Mouse (Mus musculus) kidney, embryonic 14.5 days (tissue): Measurements from ENCODE around the gene Anapc13. TPM values are rescaled to one million over a fixed set of nuclear protein-coding genes. Genes with fewer than 3 reads are reported as not detected.

Experiments used
- ATAC-seq: fragments of 200-750 bp; cut with Nextera tagmentation; 2 replicates; pipeline ENCODE4 v1.8.0; 2017; ENCODE audit warnings: moderate number of reproducible peaks, mild to moderate bottlenecking, moderate TSS enrichment, moderate library complexity; ENCODE audit not compliant: low FRiP score, low TSS enrichment
- H3K27ac ChIP-seq: fragments of 300-500 bp; sonication (generic); 2 replicates; pipeline ENCODE4 v1.5.1; 2014; ENCODE audit warnings: low read depth, mild to moderate bottlenecking, low read length, moderate library complexity, mixed read lengths
- H3K27me3 ChIP-seq: fragments of 300-500 bp; sonication (generic); 2 replicates; pipeline ENCODE4 v1.6.1; 2014; ENCODE audit warnings: mild to moderate bottlenecking, low read length; ENCODE audit not compliant: control insufficient read depth, insufficient read depth
- H3K36me3 ChIP-seq: fragments of 300-500 bp; sonication (generic); 2 replicates; pipeline ENCODE4 v1.6.1; 2014; ENCODE audit warnings: low read length, mixed read lengths; ENCODE audit not compliant: control insufficient read depth, insufficient read depth
- H3K4me1 ChIP-seq: fragments of 300-500 bp; sonication (generic); 2 replicates; pipeline ENCODE4 v1.6.1; 2014; ENCODE audit warnings: low read length, mixed read lengths; ENCODE audit not compliant: control insufficient read depth, insufficient read depth
- H3K4me2 ChIP-seq: fragments of 300-500 bp; sonication (generic); replicated peaks from 2 replicates; pipeline ENCODE4 v1.6.1; 2014; ENCODE audit warnings: low read depth, mild to moderate bottlenecking, low read length
- H3K4me3 ChIP-seq: fragments of 300-500 bp; sonication (generic); 2 replicates; pipeline ENCODE4 v1.5.1; 2014; ENCODE audit warnings: mild to moderate bottlenecking, low read length
- H3K9ac ChIP-seq: fragments of 300-500 bp; sonication (generic); 2 replicates; pipeline ENCODE4 v1.6.1; 2014; ENCODE audit warnings: low read depth, mild to moderate bottlenecking, low read length, moderate library complexity
- H3K9me3 ChIP-seq: fragments of 300-500 bp; sonication (generic); 2 replicates; pipeline ENCODE4 v1.6.1; 2016; ENCODE audit warnings: low read length; ENCODE audit not compliant: control insufficient read depth
- WGBS: fragments of 180-500 bp; shearing (Covaris S2); extraction: QIAGEN DNeasy Blood & Tissue Kit; methylation state at CpG from one replicate; pipeline ENCODE4 v1.1.7; 2014; 5-methylcytosine and 5-hydroxymethylcytosine counted together
- polyA plus RNA-seq: library from polyadenylated mRNA; unstranded; fragments of >200 nt; fragmentation: Nextera tagmentation; extraction: Ambion mirVana; gene quantifications from 2 replicates; pipeline ENCODE4 v1.2.1, GENCODE M21; 2014

Anapc13 gene
- polyA plus RNA-seq, 1 experiment from 2014 or later = 197 TPM

- peak overlapping the region; percentile 61 for H3K4me2 ChIP-seq
- ATAC-seq = peak; percentile 70; the same call in 1 of the 2 replicates
- H3K9ac ChIP-seq = peak overlapping the region; percentile 99
- H3K9me3 ChIP-seq = no peaks in the 10 kb centered on the region
- H3K27me3 ChIP-seq = no peaks in the 10 kb centered on the region
- peaks cover 12% of the 10 kb centered on the region for H3K4me1 ChIP-seq
- H3K27ac ChIP-seq = peak overlapping the region; percentile 97
- WGBS = 1% methylated on average over 26 of the region's 27 CpGs
- H3K4me3 ChIP-seq = peak overlapping the region; percentile 79
- no peaks in the 10 kb centered on the region for H3K36me3 ChIP-seq
These were observed 604 bp upstream of the Anapc13 start for GRCm38 (mm10) chr9:102625401-102625982.

- Histone ChIP-seq H3K4me1 (peaks cover 12% of the 10 kb centered on the region), H3K27ac (peak overlapping the region; percentile 97), H3K4me2 (peak overlapping the region; percentile 55), H3K36me3 (no peaks in the 10 kb centered on the region), H3K4me3 (peak overlapping the region; percentile 79), H3K27me3 (no peaks in the 10 kb centered on the region), H3K9me3 (no peaks in the 10 kb centered on the region), H3K9ac (peak overlapping the region; percentile 99)
- 0 out of 2 replicates have a peak, but pooled peaks have one; percentile 0 for ATAC-seq
- WGBS = 0% methylated on average over 9 of the region's 9 CpGs
These were observed 736 bp downstream of the Anapc13 start for GRCm38 (mm10) chr9:102626839-102627225.

- H3K4me1 ChIP-seq = peaks cover 12% of the 10 kb centered on the region
- WGBS = 76% methylated on average over 7 of the region's 7 CpGs
- peak overlapping the region; percentile 97; the same call in 1 of the 2 replicates for H3K27ac ChIP-seq
- no peaks in the 10 kb centered on the region for H3K9me3 ChIP-seq
- peak overlapping the region; percentile 55 for H3K4me2 ChIP-seq
- H3K36me3 ChIP-seq = no peaks in the 10 kb centered on the region
- H3K4me3 ChIP-seq = peak overlapping the region; percentile 79
- H3K27me3 ChIP-seq = no peaks in the 10 kb centered on the region
- no peak for ATAC-seq
- peak overlapping the region; percentile 99; the same call in 1 of the 2 replicates for H3K9ac ChIP-seq
These were observed 1.3 kb downstream of the Anapc13 start for GRCm38 (mm10) chr9:102627442-102627841.

GRCm38 (mm10) chr9:102629052-102629451, 3.0 kb downstream of the Anapc13 start:
- H3K27ac ChIP-seq = no peak overlapping the region
- no peaks in the 10 kb centered on the region for H3K27me3 ChIP-seq
- H3K36me3 ChIP-seq = peaks cover under 1% of the 10 kb centered on the region; the same call in 1 of the 2 replicates
- H3K4me1 ChIP-seq = peaks cover 12% of the 10 kb centered on the region
- H3K9ac ChIP-seq = no peak overlapping the region
- WGBS = 63% methylated on average over 7 of the region's 7 CpGs
- no peak overlapping the region for H3K4me2 ChIP-seq
- ATAC-seq = no peak
- H3K4me3 ChIP-seq = no peak overlapping the region
- H3K9me3 ChIP-seq = no peaks in the 10 kb centered on the region

GRCm38 (mm10) chr9:102631589-102632147, 5.6 kb downstream of the Anapc13 start:
- no peak overlapping the region for H3K9ac ChIP-seq
- peaks cover 9% of the 10 kb centered on the region for H3K4me1 ChIP-seq
- H3K9me3 ChIP-seq = no peaks in the 10 kb centered on the region
- no peak overlapping the region for H3K4me2 ChIP-seq
- H3K4me3 ChIP-seq = no peak overlapping the region
- no peak for ATAC-seq
- H3K27ac ChIP-seq = no peak overlapping the region
- no peaks in the 10 kb centered on the region for H3K27me3 ChIP-seq
- 50% methylated on average over 2 of the region's 2 CpGs for WGBS
- H3K36me3 ChIP-seq = peaks cover 7% of the 10 kb centered on the region; the same call in 1 of the 2 replicates

GRCm38 (mm10) chr9:102632173-102632572, 6.1 kb downstream of the Anapc13 start:
- Histone ChIP-seq H3K4me3 (no peak overlapping the region), H3K27me3 (no peaks in the 10 kb centered on the region), H3K9ac (no peak overlapping the region), H3K36me3 (peaks cover 7% of the 10 kb centered on the region; the same call in 1 of the 2 replicates), H3K9me3 (no peaks in the 10 kb centered on the region), H3K4me1 (peaks cover 6% of the 10 kb centered on the region), H3K4me2 (no peak overlapping the region), H3K27ac (no peak overlapping the region)
- 87% methylated on average over 4 of the region's 4 CpGs for WGBS
- ATAC-seq = no peak

GRCm38 (mm10) chr9:102632923-102633537, 6.9 kb downstream of the Anapc13 start:
- Histone ChIP-seq H3K9ac (no peak overlapping the region), H3K36me3 (peaks cover 7% of the 10 kb centered on the region; the same call in 1 of the 2 replicates), H3K4me3 (no peak overlapping the region), H3K4me1 (no peaks in the 10 kb centered on the region), H3K27ac (no peak overlapping the region), H3K4me2 (no peak overlapping the region), H3K9me3 (no peaks in the 10 kb centered on the region), H3K27me3 (no peaks in the 10 kb centered on the region)
- ATAC-seq = peak; percentile 47; the same call in 1 of the 2 replicates
- WGBS = 81% methylated on average over 1 of the region's 1 CpGs

GRCm38 (mm10) chr9:102634453-102634852, 8.4 kb downstream of the Anapc13 start:
- 88% methylated on average over 8 of the region's 8 CpGs for WGBS
- no peaks in the 10 kb centered on the region for H3K9me3 ChIP-seq
- no peaks in the 10 kb centered on the region for H3K27me3 ChIP-seq
- H3K4me1 ChIP-seq = no peaks in the 10 kb centered on the region
- H3K4me2 ChIP-seq = no peak overlapping the region
- H3K9ac ChIP-seq = no peak overlapping the region
- no peak for ATAC-seq
- H3K27ac ChIP-seq = no peak overlapping the region
- no peak overlapping the region for H3K4me3 ChIP-seq
- peaks cover 7% of the 10 kb centered on the region; the same call in 1 of the 2 replicates for H3K36me3 ChIP-seq

- Histone ChIP-seq H3K4me2 (no peak overlapping the region), H3K4me1 (no peaks in the 10 kb centered on the region), H3K4me3 (no peak overlapping the region), H3K36me3 (peaks cover 7% of the 10 kb centered on the region; the same call in 1 of the 2 replicates), H3K27me3 (no peaks in the 10 kb centered on the region), H3K9ac (no peak overlapping the region), H3K27ac (no peak overlapping the region), H3K9me3 (no peaks in the 10 kb centered on the region; the same call in 1 of the 2 replicates)
- WGBS = 5% methylated on average over 4 of the region's 4 CpGs
- no peak for ATAC-seq
These were observed 10.5 kb downstream of the Anapc13 start for GRCm38 (mm10) chr9:102636553-102636952.
